Mouse (Mus musculus): ENCODE measurements around the gene Chp1. TPM values are rescaled to one million over a fixed set of nuclear protein-coding genes. Genes with fewer than 3 reads are reported as not detected.

The Chp1 gene
- polyA plus RNA-seq, 1 experiment from 2014 or later: 73.2 TPM

GRCm38 (mm10) chr2:119581571-119581970 lies 34.1 kb downstream of the Chp1 start:
- H3K27me3 ChIP-seq (replicated peaks; ENCODE audit: control insufficient read depth, insufficient read depth, low read length): no peaks in the 10 kb centered on the region
- no peak for TF ChIP-seq CTCF (IDR thresholded peaks at IDR 0.05; ENCODE audit: low read depth)
- H3K27ac ChIP-seq (ENCODE audit: low read depth, low read length): no peak overlapping the region
- peaks cover 14% of the 10 kb centered on the region for H3K36me3 ChIP-seq (ENCODE audit: control insufficient read depth, insufficient read depth)
- 59% methylated on average over 3 of the region's 3 CpGs for WGBS
- no peak overlapping the region for H3K9ac ChIP-seq (ENCODE audit: low read depth, low read length)
- H3K4me3 ChIP-seq (ENCODE audit: low read depth, low read length): no peak overlapping the region
- H3K4me1 ChIP-seq (replicated peaks; ENCODE audit: control insufficient read depth, insufficient read depth, low read length): no peaks in the 10 kb centered on the region
- no peak for ATAC-seq
- no peaks in the 10 kb centered on the region for H3K9me3 ChIP-seq (ENCODE audit: control insufficient read depth)
- H3K4me2 ChIP-seq (replicated peaks; ENCODE audit: low read depth): no peak overlapping the region

- no peak for TF ChIP-seq CTCF (IDR thresholded peaks at IDR 0.05; ENCODE audit: low read depth)
- Histone ChIP-seq H3K4me1 (replicated peaks; ENCODE audit: control insufficient read depth, insufficient read depth, low read length) (no peaks in the 10 kb centered on the region), H3K9ac (ENCODE audit: low read depth, low read length) (no peak overlapping the region), H3K9me3 (ENCODE audit: control insufficient read depth) (no peaks in the 10 kb centered on the region), H3K27me3 (replicated peaks; ENCODE audit: control insufficient read depth, insufficient read depth, low read length) (no peaks in the 10 kb centered on the region), H3K4me2 (replicated peaks; ENCODE audit: low read depth) (no peak overlapping the region), H3K4me3 (ENCODE audit: low read depth, low read length) (no peak overlapping the region), H3K36me3 (ENCODE audit: control insufficient read depth, insufficient read depth) (peaks cover 9% of the 10 kb centered on the region), H3K27ac (ENCODE audit: low read depth, low read length) (no peak overlapping the region)
- 75% methylated on average over 2 of the region's 2 CpGs for WGBS
- ATAC-seq: no peak
These were observed 35.9 kb downstream of the Chp1 start for GRCm38 (mm10) chr2:119583439-119583838.

- Histone ChIP-seq H3K4me1 (replicated peaks; ENCODE audit: control insufficient read depth, insufficient read depth, low read length) (no peaks in the 10 kb centered on the region), H3K27ac (ENCODE audit: low read depth, low read length) (no peak overlapping the region), H3K9ac (ENCODE audit: low read depth, low read length) (no peak overlapping the region), H3K4me2 (replicated peaks; ENCODE audit: low read depth) (no peak overlapping the region), H3K36me3 (ENCODE audit: control insufficient read depth, insufficient read depth) (peaks cover 9% of the 10 kb centered on the region), H3K9me3 (ENCODE audit: control insufficient read depth) (no peaks in the 10 kb centered on the region), H3K27me3 (replicated peaks; ENCODE audit: control insufficient read depth, insufficient read depth, low read length) (no peaks in the 10 kb centered on the region), H3K4me3 (ENCODE audit: low read depth, low read length) (no peak overlapping the region)
- 89% methylated on average over 8 of the region's 8 CpGs for WGBS
- TF ChIP-seq CTCF (IDR thresholded peaks at IDR 0.05; ENCODE audit: low read depth): no peak
- no peak for ATAC-seq
These were observed 36.8 kb downstream of the Chp1 start for GRCm38 (mm10) chr2:119584282-119584681.

GRCm38 (mm10) chr2:119587383-119587782 lies 39.9 kb downstream of the Chp1 start:
- H3K4me3 ChIP-seq (ENCODE audit: low read depth, low read length): no peak overlapping the region
- no peak overlapping the region for H3K9ac ChIP-seq (ENCODE audit: low read depth, low read length)
- H3K9me3 ChIP-seq (ENCODE audit: control insufficient read depth): no peaks in the 10 kb centered on the region
- ATAC-seq: peak; percentile 37; the same call in 1 of the 2 replicates
- no peak overlapping the region for H3K4me2 ChIP-seq (replicated peaks; ENCODE audit: low read depth)
- H3K4me1 ChIP-seq (replicated peaks; ENCODE audit: control insufficient read depth, insufficient read depth, low read length): 0 out of 2 replicates have a peak, but pooled peaks cover 2% of the 10 kb centered on the region
- H3K27ac ChIP-seq (ENCODE audit: low read depth, low read length): no peak overlapping the region
- WGBS: 17% methylated on average over 4 of the region's 4 CpGs
- TF ChIP-seq CTCF (IDR thresholded peaks at IDR 0.05; ENCODE audit: low read depth): peak; percentile 90
- H3K27me3 ChIP-seq (replicated peaks; ENCODE audit: control insufficient read depth, insufficient read depth, low read length): no peaks in the 10 kb centered on the region
- peaks cover 8% of the 10 kb centered on the region; the same call in 1 of the 2 replicates for H3K36me3 ChIP-seq (ENCODE audit: control insufficient read depth, insufficient read depth)

- no peaks in the 10 kb centered on the region for H3K27me3 ChIP-seq (replicated peaks; ENCODE audit: control insufficient read depth, insufficient read depth, low read length)
- peak; percentile 57 for TF ChIP-seq CTCF (IDR thresholded peaks at IDR 0.05; ENCODE audit: low read depth)
- peaks cover 2% of the 10 kb centered on the region; the same call in 1 of the 2 replicates for H3K36me3 ChIP-seq (ENCODE audit: control insufficient read depth, insufficient read depth)
- H3K4me2 ChIP-seq (replicated peaks; ENCODE audit: low read depth): no peak overlapping the region
- H3K27ac ChIP-seq (ENCODE audit: low read depth, low read length): no peak overlapping the region
- H3K9ac ChIP-seq (ENCODE audit: low read depth, low read length): no peak overlapping the region
- 0 out of 2 replicates have a peak, but pooled peaks cover 2% of the 10 kb centered on the region for H3K4me1 ChIP-seq (replicated peaks; ENCODE audit: control insufficient read depth, insufficient read depth, low read length)
- no peak overlapping the region for H3K4me3 ChIP-seq (ENCODE audit: low read depth, low read length)
- 88% methylated on average over 3 of the region's 3 CpGs for WGBS
- ATAC-seq: no peak
- no peaks in the 10 kb centered on the region for H3K9me3 ChIP-seq (ENCODE audit: control insufficient read depth)
These were observed 43.8 kb downstream of the Chp1 start for GRCm38 (mm10) chr2:119591247-119591646.

- peak; percentile 60 for ATAC-seq
- H3K4me3 ChIP-seq (ENCODE audit: low read depth, low read length): peak overlapping the region; percentile 88
- 4% methylated on average over 7 of the region's 7 CpGs for WGBS
- H3K36me3 ChIP-seq (ENCODE audit: control insufficient read depth, insufficient read depth): peaks cover 22% of the 10 kb centered on the region
- no peaks in the 10 kb centered on the region for H3K9me3 ChIP-seq (ENCODE audit: control insufficient read depth)
- TF ChIP-seq CTCF (IDR thresholded peaks at IDR 0.05; ENCODE audit: low read depth): peak; percentile 11; the same call in 1 of the 2 replicates
- H3K9ac ChIP-seq (ENCODE audit: low read depth, low read length): 0 out of 2 replicates have a peak overlapping the region, but pooled peaks have one; percentile 35
- H3K27ac ChIP-seq (ENCODE audit: low read depth, low read length): peak overlapping the region; percentile 94
- H3K4me1 ChIP-seq (replicated peaks; ENCODE audit: control insufficient read depth, insufficient read depth, low read length): 0 out of 2 replicates have a peak, but pooled peaks cover 2% of the 10 kb centered on the region
- H3K27me3 ChIP-seq (replicated peaks; ENCODE audit: control insufficient read depth, insufficient read depth, low read length): no peaks in the 10 kb centered on the region
- H3K4me2 ChIP-seq (replicated peaks; ENCODE audit: low read depth): peak overlapping the region; percentile 64
These were observed 46.2 kb downstream of the Chp1 start for GRCm38 (mm10) chr2:119593765-119594112.
